Mouse (Mus musculus): ENCODE results near the gene Chat.

- no peak for TF ChIP-seq CTCF (conservative IDR thresholded peaks at IDR 0.05; ENCODE audit: low read length)
- no peak for TF ChIP-seq POU5F1 (IDR thresholded peaks at IDR 0.05; ENCODE audit: borderline replicate concordance, low read length)
- TF ChIP-seq NANOG (IDR thresholded peaks at IDR 0.05; ENCODE audit: borderline replicate concordance, low read length), result no peak
Observed at GRCm38 (mm10) chr14:32372510-32372909, 93.3 kb downstream of the Chat start.

Data from E14TG2a.4 (cell line).